Mouse (Mus musculus) brain, adult 2 months (tissue): ENCODE data around the gene Mup11.
"Not testable (repeated sequence)": the region's sequence is repeated elsewhere in the genome, so short reads cannot be mapped to it uniquely, and the experiment has no call there.

Experiments
- DNase-seq: peaks from one replicate; pipeline ENCODE4 v3.0.0; 2011; ENCODE audit warnings: low read depth, low spot score

The Mup11 gene

DNA sequence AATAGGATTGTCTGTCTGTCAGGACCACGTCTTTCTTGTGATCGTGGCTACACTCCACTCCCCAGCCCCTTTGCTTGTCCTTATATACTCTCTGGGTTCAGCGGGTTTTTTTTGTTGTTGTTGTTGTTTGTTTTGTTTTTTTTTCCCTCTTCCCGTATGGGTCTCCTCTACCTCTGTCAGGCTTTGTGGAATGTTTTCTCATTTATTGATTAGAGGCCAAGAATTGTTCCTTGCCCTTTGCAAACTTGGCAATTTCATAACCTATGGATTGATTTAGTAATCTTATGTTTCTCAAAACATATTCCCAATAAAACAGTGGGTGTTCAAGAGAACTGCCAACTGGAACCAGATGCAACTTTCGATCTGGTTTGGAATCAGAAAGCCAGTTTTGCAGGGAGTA lies at the start of gene Mup11:
Gene Mup11 (minus strand): TSS at position 101 of the 400 bp plus-strand sequence.
- DNase-seq, result not testable (repeated sequence)
